Mouse (Mus musculus): Measurements from ENCODE around the gene Arhgap15. TPM values are rescaled to one million over a fixed set of nuclear protein-coding genes. Genes with fewer than 3 reads are reported as not detected.
A peak's percentile ranks its signal among the peaks of the same experiment; 100 is the strongest.

The Arhgap15 gene
- total and polyA plus RNA-seq, 3 experiments, result 0.89 to 56.4 (median 39.8) TPM

DNA sequence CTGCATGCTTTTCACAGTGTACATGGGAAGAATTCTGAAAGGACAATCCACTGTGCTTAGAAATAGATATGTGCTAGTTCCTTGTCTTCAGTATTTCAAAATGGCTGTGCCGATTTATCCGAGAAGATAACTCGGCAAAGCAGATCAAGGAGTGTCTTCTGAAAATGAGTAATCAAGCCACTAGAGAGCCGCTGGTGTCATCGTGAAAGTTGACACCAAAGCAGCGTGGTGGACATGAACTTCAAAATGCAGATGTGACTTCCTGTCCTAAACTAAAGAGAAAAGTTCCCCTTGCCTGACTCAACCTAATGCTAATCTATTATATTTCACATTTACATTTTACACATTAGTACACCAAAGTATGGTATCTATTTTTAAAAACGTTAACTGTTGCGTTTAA is 596.2 kb downstream of the Arhgap15 start:
- DNase-seq (ENCODE audit: low spot score) (no peak), ATAC-seq (ENCODE audit: extremely low read depth, insufficient number of reproducible peaks, low FRiP score, poor library complexity, severe bottlenecking) (no peak)
- Histone ChIP-seq H3K36me3 (replicated peaks) (no peaks in the 10 kb centered on the region), H3K9me3 (replicated peaks) (no peaks in the 10 kb centered on the region), H3K4me1 (ENCODE audit: insufficient read depth, low read depth, low read length) (no peaks in the 10 kb centered on the region), H3K27me3 (ENCODE audit: insufficient read depth, low read length) (peaks cover 4% of the 10 kb centered on the region; the same call in 1 of the 2 replicates), H3K4me3 (ENCODE audit: low read depth, low read length) (no peak overlapping the region)
- TF ChIP-seq GATA1 (IDR thresholded peaks at IDR 0.05; ENCODE audit: borderline replicate concordance, low read length) (no peak), GATA2 (IDR thresholded peaks at IDR 0.05; ENCODE audit: borderline replicate concordance, low read depth, low read length) (no peak), CTCF (IDR thresholded peaks at IDR 0.05; ENCODE audit: low read depth, low read length) (no peak), POLR2AphosphoS5 (IDR thresholded peaks at IDR 0.05; ENCODE audit: insufficient replicate concordance, low read depth, low read length) (no peak), TAL1 (conservative IDR thresholded peaks at IDR 0.05; ENCODE audit: low read depth, low read length) (no peak)

DNA sequence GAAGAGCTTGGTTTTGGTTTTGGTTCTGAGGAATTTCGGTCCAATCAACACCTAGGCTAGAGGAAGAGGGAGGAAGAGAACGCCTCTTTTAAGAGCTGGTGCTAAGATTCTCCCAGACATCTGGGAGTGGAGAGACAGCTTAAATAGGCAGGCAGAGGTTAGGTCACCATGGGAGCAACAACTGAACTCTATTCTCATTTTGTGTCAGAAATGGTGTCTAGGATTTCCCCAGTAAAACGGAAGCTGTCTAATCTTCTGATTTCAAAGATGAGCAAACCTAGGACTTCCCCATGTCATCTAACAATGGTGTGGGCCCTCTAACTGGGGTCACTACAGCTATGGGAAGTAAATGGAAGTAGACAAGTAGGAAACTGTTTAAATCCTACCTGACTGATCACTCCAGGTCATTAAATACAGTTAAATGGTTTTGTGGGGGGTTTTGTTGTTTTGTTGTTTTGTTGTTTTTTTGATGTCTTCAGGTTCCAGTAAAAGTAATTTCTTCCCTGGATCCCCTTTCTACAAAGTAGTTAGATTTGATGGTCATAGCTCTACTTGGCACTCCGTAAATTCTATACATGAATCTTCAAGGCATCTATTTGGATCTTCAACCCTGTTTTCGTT is 596.8 kb downstream of the Arhgap15 start:
- DNase-seq (ENCODE audit: low spot score), result no peak
- H3K4me3 ChIP-seq (ENCODE audit: low read depth, low read length), result no peak overlapping the region
- no peak for ATAC-seq (ENCODE audit: extremely low read depth, insufficient number of reproducible peaks, low FRiP score, poor library complexity, severe bottlenecking)
- H3K36me3 ChIP-seq (replicated peaks), result no peaks in the 10 kb centered on the region
- H3K27me3 ChIP-seq (ENCODE audit: insufficient read depth, low read length), result peaks cover 4% of the 10 kb centered on the region; the same call in 1 of the 2 replicates
- TF ChIP-seq GATA1 (IDR thresholded peaks at IDR 0.05; ENCODE audit: borderline replicate concordance, low read length), result no peak
- TF ChIP-seq GATA2 (IDR thresholded peaks at IDR 0.05; ENCODE audit: borderline replicate concordance, low read depth, low read length), result no peak
- no peak for TF ChIP-seq CTCF (IDR thresholded peaks at IDR 0.05; ENCODE audit: low read depth, low read length)
- TF ChIP-seq POLR2AphosphoS5 (IDR thresholded peaks at IDR 0.05; ENCODE audit: insufficient replicate concordance, low read depth, low read length), result no peak
- no peak for TF ChIP-seq TAL1 (conservative IDR thresholded peaks at IDR 0.05; ENCODE audit: low read depth, low read length)
- no peaks in the 10 kb centered on the region for H3K9me3 ChIP-seq (replicated peaks)
- H3K4me1 ChIP-seq (ENCODE audit: insufficient read depth, low read depth, low read length), result no peaks in the 10 kb centered on the region

DNA sequence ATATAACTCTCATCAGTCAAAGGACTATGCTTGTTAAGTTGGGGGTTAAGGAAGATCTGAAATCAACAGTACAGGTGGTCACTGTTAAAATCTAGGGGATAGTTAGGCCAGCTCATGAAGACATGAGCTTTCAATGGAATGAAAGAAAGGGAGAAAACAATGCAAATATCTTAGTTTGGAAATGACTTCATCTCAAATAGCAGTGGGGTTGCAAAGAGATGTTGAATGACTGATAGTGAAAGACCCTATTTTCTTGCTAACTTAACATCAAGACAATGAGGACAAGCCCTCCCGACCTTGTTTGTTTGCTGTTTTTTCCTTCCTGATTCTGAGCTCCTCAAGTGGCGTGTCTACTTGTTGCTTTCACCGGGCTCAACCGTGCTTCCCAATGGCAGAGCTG is 597.6 kb downstream of the Arhgap15 start:
- Histone ChIP-seq H3K36me3 (replicated peaks) (no peaks in the 10 kb centered on the region), H3K27me3 (ENCODE audit: insufficient read depth, low read length) (peaks cover 4% of the 10 kb centered on the region; the same call in 1 of the 2 replicates), H3K4me1 (ENCODE audit: insufficient read depth, low read depth, low read length) (no peaks in the 10 kb centered on the region), H3K9me3 (replicated peaks) (no peaks in the 10 kb centered on the region), H3K4me3 (ENCODE audit: low read depth, low read length) (no peak overlapping the region)
- ATAC-seq (ENCODE audit: extremely low read depth, insufficient number of reproducible peaks, low FRiP score, poor library complexity, severe bottlenecking) (no peak), DNase-seq (ENCODE audit: low spot score) (no peak)
- TF ChIP-seq GATA2 (IDR thresholded peaks at IDR 0.05; ENCODE audit: borderline replicate concordance, low read depth, low read length) (no peak), POLR2AphosphoS5 (IDR thresholded peaks at IDR 0.05; ENCODE audit: insufficient replicate concordance, low read depth, low read length) (no peak), TAL1 (conservative IDR thresholded peaks at IDR 0.05; ENCODE audit: low read depth, low read length) (no peak), CTCF (IDR thresholded peaks at IDR 0.05; ENCODE audit: low read depth, low read length) (no peak), GATA1 (IDR thresholded peaks at IDR 0.05; ENCODE audit: borderline replicate concordance, low read length) (no peak)

DNA sequence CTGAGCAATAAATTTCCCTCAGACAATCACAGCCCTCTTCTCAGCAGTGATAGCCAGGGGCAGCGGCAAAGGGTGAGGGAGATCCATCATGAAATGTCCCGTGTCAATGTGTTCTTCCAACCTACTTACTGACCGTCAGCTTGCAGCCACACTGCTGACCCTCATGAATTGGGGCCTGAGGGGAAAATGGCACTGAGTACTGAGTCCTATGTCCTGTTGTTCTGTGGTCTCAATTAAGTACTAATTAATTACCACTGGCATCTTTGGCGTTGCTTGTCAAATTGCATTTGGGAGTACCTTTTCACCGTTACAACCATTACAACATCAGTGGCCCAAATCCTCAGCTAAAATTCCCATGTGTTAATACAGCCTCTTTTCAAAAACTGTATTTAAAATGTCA is 599.2 kb downstream of the Arhgap15 start:
- Histone ChIP-seq H3K36me3 (replicated peaks) (no peaks in the 10 kb centered on the region), H3K9me3 (replicated peaks) (no peaks in the 10 kb centered on the region), H3K4me3 (ENCODE audit: low read depth, low read length) (no peak overlapping the region), H3K27me3 (ENCODE audit: insufficient read depth, low read length) (peaks cover 4% of the 10 kb centered on the region; the same call in 1 of the 2 replicates), H3K4me1 (ENCODE audit: insufficient read depth, low read depth, low read length) (no peaks in the 10 kb centered on the region)
- ATAC-seq (ENCODE audit: extremely low read depth, insufficient number of reproducible peaks, low FRiP score, poor library complexity, severe bottlenecking) (no peak), DNase-seq (ENCODE audit: low spot score) (no peak)
- TF ChIP-seq GATA1 (IDR thresholded peaks at IDR 0.05; ENCODE audit: borderline replicate concordance, low read length), result no peak
- no peak for TF ChIP-seq TAL1 (conservative IDR thresholded peaks at IDR 0.05; ENCODE audit: low read depth, low read length)
- TF ChIP-seq CTCF (IDR thresholded peaks at IDR 0.05; ENCODE audit: low read depth, low read length), result no peak
- no peak for TF ChIP-seq POLR2AphosphoS5 (IDR thresholded peaks at IDR 0.05; ENCODE audit: insufficient replicate concordance, low read depth, low read length)
- TF ChIP-seq GATA2 (IDR thresholded peaks at IDR 0.05; ENCODE audit: borderline replicate concordance, low read depth, low read length), result no peak

DNA sequence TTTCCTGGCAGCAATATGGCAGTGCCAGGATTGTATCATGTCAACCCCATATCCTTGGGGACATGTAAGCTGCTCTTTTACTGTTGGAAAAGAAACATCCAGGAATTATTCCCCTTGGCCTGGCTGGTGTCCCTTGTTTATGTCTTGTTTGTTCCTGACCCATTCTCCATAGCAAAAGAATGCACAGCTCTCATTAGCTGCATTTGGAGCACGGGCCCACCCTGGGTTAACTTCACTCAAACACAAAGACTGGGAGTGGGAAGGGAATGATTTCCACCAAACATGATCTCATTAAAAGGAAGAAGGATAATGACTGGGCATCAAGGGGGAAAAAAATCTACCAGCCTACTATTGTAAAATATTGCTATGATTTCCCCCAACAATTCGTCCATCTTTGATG is 600.5 kb downstream of the Arhgap15 start:
- Histone ChIP-seq H3K36me3 (replicated peaks) (no peaks in the 10 kb centered on the region), H3K4me3 (ENCODE audit: low read depth, low read length) (no peak overlapping the region), H3K9me3 (replicated peaks) (no peaks in the 10 kb centered on the region), H3K4me1 (ENCODE audit: insufficient read depth, low read depth, low read length) (no peaks in the 10 kb centered on the region), H3K27me3 (ENCODE audit: insufficient read depth, low read length) (peaks cover 4% of the 10 kb centered on the region; the same call in 1 of the 2 replicates)
- DNase-seq (ENCODE audit: low spot score), result no peak
- TF ChIP-seq GATA1 (IDR thresholded peaks at IDR 0.05; ENCODE audit: borderline replicate concordance, low read length), result no peak
- TF ChIP-seq GATA2 (IDR thresholded peaks at IDR 0.05; ENCODE audit: borderline replicate concordance, low read depth, low read length), result no peak
- no peak for TF ChIP-seq TAL1 (conservative IDR thresholded peaks at IDR 0.05; ENCODE audit: low read depth, low read length)
- no peak for TF ChIP-seq POLR2AphosphoS5 (IDR thresholded peaks at IDR 0.05; ENCODE audit: insufficient replicate concordance, low read depth, low read length)
- TF ChIP-seq CTCF (IDR thresholded peaks at IDR 0.05; ENCODE audit: low read depth, low read length), result no peak
- ATAC-seq (ENCODE audit: extremely low read depth, insufficient number of reproducible peaks, low FRiP score, poor library complexity, severe bottlenecking), result no peak

DNA sequence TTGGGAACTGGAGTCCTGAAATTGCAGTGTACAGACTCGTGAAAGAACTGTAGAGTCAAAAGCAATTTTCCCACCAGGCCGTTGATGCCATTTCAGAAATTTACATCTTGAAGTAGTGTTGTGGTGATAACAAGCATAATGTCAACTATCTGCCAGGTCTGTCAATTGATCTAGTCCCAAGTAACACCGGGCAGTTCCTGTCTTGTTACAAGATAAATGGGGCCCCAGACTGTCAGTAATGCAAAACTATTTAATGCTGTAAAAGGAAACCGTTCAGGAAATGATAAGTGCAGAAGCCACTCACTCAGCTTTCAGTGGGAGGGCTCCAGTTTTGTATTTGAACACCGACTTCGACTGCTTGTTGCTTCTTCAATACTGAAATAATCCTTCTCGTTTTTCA is 604.3 kb downstream of the Arhgap15 start:
- no peaks in the 10 kb centered on the region for H3K4me1 ChIP-seq (ENCODE audit: insufficient read depth, low read depth, low read length)
- no peak for DNase-seq (ENCODE audit: low spot score)
- no peaks in the 10 kb centered on the region for H3K36me3 ChIP-seq (replicated peaks)
- TF ChIP-seq CTCF (IDR thresholded peaks at IDR 0.05; ENCODE audit: low read depth, low read length) (no peak), GATA1 (IDR thresholded peaks at IDR 0.05; ENCODE audit: borderline replicate concordance, low read length) (no peak), POLR2AphosphoS5 (IDR thresholded peaks at IDR 0.05; ENCODE audit: insufficient replicate concordance, low read depth, low read length) (no peak), GATA2 (IDR thresholded peaks at IDR 0.05; ENCODE audit: borderline replicate concordance, low read depth, low read length) (no peak), TAL1 (conservative IDR thresholded peaks at IDR 0.05; ENCODE audit: low read depth, low read length) (no peak)
- H3K27me3 ChIP-seq (ENCODE audit: insufficient read depth, low read length), result 0 out of 2 replicates have a peak, but pooled peaks cover 5% of the 10 kb centered on the region
- peak; percentile 66 for ATAC-seq (ENCODE audit: extremely low read depth, insufficient number of reproducible peaks, low FRiP score, poor library complexity, severe bottlenecking)
- no peaks in the 10 kb centered on the region for H3K9me3 ChIP-seq (replicated peaks)
- no peak overlapping the region for H3K4me3 ChIP-seq (ENCODE audit: low read depth, low read length)

Data from G1E (cell line).